Mouse (Mus musculus) stomach, postnatal 0 days (tissue): ENCODE measurements around the gene Tmem108.

Source experiments
- CTCF ChIP-seq: IDR thresholded peaks from 2 replicates; pipeline ENCODE4 v1.5.1; 2016; ENCODE audit warnings: antibody characterized with exemption, low read depth, mild to moderate bottlenecking, moderate library complexity
- EP300 ChIP-seq: optimal IDR thresholded peaks from 2 replicates; pipeline ENCODE3; 2016; ENCODE audit warnings: antibody characterized with exemption

DNA sequence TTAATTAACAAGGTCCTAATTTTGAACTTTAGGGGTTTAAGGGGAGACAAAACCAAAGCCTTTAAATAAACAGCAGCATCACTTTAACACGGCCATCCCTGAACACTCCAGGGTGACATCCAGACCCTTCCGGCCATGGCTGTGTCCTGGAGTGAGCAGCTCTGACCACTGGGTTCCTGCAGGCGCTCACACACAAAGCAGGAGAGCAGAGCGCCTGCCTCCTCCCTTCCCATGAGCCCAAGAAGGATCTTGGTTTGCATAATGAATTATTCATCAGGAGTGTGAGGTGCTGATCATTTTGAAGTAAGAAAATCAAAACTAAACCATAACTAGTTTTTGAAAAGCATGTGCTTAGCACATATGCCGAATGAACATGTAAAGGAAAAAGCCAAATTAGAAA lies 237.0 kb downstream of the Tmem108 start:
- no peak for TF ChIP-seq EP300
- TF ChIP-seq CTCF, result no peak
